Mouse (Mus musculus): ENCODE measurements around the gene 4930524B15Rik.

GRCm38 (mm10) chr11:32001181-32001910 is 36.0 kb downstream of the 4930524B15Rik start:
- TF ChIP-seq CTCF (IDR thresholded peaks at IDR 0.05; ENCODE audit: borderline replicate concordance, control insufficient read depth, extremely low read depth, insufficient read depth, low read length, poor library complexity): no peak
- no peak for TF ChIP-seq POLR2A (IDR thresholded peaks at IDR 0.05; ENCODE audit: control insufficient read depth, extremely low read depth, insufficient read depth, low read length, poor library complexity)
